Mouse (Mus musculus): ENCODE results near the gene Ddc. TPM values are rescaled to one million over a fixed set of nuclear protein-coding genes. Genes with fewer than 3 reads are reported as not detected.

The Ddc gene
- polyA plus RNA-seq, 1 experiment: 58.4 TPM

DNA sequence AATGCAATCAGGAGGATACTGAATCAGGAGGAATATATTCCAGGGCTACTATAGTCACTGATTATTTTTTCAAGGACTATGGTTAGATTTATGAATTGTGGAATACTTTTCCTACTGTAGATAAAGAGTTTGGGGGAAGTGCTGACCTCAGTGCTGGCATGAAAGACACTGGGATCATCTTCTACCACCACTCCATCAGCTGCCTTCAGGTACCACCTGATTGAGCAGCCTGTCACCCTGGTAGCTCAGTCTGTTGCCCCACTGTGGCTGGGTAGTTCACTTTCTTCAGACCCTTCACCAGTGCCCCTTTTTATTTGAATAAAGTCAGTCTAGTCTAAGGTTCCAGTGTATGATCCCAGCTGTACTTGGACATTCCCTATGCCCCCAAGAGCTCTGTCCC, 131.2 kb downstream of the Ddc start:
- 0 out of 2 replicates have a peak, but pooled peaks cover 2% of the 10 kb centered on the region for H3K36me3 ChIP-seq (ENCODE audit: control insufficient read depth, insufficient read depth, low read length)
- TF ChIP-seq CTCF (IDR thresholded peaks at IDR 0.05; ENCODE audit: extremely low read depth, insufficient read length, insufficient replicate concordance, low read depth, low read length) (no peak), POLR2A (IDR thresholded peaks at IDR 0.05; ENCODE audit: low read depth, low read length) (no peak)
- H3K4me3 ChIP-seq (ENCODE audit: low read depth, low read length): no peak overlapping the region
- H3K4me1 ChIP-seq (ENCODE audit: control insufficient read depth, insufficient read depth, insufficient read length, low read length): peaks cover 5% of the 10 kb centered on the region; the same call in 1 of the 2 replicates
- H3K27me3 ChIP-seq (ENCODE audit: control insufficient read depth, insufficient read depth, low read length): no peaks in the 10 kb centered on the region
- H3K27ac ChIP-seq (ENCODE audit: insufficient read depth, low read depth, low read length): no peak overlapping the region

DNA sequence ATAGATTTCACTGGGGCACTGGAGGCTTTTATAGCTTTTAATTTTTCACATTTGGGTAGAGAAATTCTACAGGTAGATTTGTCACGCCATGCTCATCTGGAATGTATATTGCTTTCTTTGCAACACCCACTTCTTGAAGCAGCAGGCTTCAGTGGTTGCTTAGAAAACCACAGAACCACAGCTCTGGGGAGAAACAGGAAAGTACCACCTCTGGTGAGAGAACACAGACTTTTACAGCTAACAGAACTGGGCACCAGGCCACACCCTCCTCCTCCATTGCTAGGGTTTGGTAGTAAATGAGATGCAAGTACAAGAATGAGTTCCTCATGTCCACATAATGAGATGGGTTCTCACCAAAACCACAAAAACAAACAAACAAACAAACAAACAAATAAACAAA, 131.8 kb downstream of the Ddc start:
- Histone ChIP-seq H3K36me3 (ENCODE audit: control insufficient read depth, insufficient read depth, low read length) (0 out of 2 replicates have a peak, but pooled peaks cover 2% of the 10 kb centered on the region), H3K4me1 (ENCODE audit: control insufficient read depth, insufficient read depth, insufficient read length, low read length) (peaks cover 5% of the 10 kb centered on the region; the same call in 1 of the 2 replicates), H3K27me3 (ENCODE audit: control insufficient read depth, insufficient read depth, low read length) (no peaks in the 10 kb centered on the region), H3K4me3 (ENCODE audit: low read depth, low read length) (no peak overlapping the region), H3K27ac (ENCODE audit: insufficient read depth, low read depth, low read length) (no peak overlapping the region)
- 69% methylated on average over 1 of the region's 1 CpGs for WGBS
- no peak for TF ChIP-seq POLR2A (IDR thresholded peaks at IDR 0.05; ENCODE audit: low read depth, low read length)

DNA sequence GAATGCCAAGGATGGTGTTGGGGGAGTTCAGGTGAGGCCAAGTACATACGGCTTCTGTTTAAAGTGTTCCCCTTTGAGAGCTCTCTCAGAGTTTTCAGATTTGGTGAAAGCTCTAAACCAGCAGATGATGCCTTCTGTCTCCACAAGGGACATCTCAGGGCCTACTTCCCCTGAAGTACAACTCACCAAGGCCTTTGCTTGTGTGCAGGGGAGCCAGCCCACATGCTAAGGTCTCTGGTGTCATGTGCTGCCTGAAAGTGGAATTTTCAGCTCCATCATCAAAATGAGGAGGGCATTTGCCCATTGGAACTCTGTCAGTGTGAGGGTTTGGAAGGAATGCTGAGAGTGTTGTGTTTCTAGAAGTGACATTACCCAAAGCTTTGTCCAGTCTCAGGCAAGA, 132.5 kb downstream of the Ddc start:
- Histone ChIP-seq H3K4me1 (ENCODE audit: control insufficient read depth, insufficient read depth, insufficient read length, low read length) (peaks cover 5% of the 10 kb centered on the region; the same call in 1 of the 2 replicates), H3K27ac (ENCODE audit: insufficient read depth, low read depth, low read length) (no peak overlapping the region), H3K27me3 (ENCODE audit: control insufficient read depth, insufficient read depth, low read length) (no peaks in the 10 kb centered on the region), H3K36me3 (ENCODE audit: control insufficient read depth, insufficient read depth, low read length) (0 out of 2 replicates have a peak, but pooled peaks cover 2% of the 10 kb centered on the region), H3K4me3 (ENCODE audit: low read depth, low read length) (no peak overlapping the region)
- WGBS: 56% methylated on average over 1 of the region's 1 CpGs
- TF ChIP-seq POLR2A (IDR thresholded peaks at IDR 0.05; ENCODE audit: low read depth, low read length) (no peak), CTCF (IDR thresholded peaks at IDR 0.05; ENCODE audit: extremely low read depth, insufficient read length, insufficient replicate concordance, low read depth, low read length) (no peak)

Other genes with a start within 250 kb of the Ddc start
- gene Ikzf1, start 213.1 kb downstream of the Ddc start, polyA plus RNA-seq (2012; rRNA removed): 15.6 and 21.9 TPM in 2 replicates
- 0.17 and 0.85 TPM in 2 replicates for gene Fignl1, start 89.2 kb downstream of the Ddc start, polyA plus RNA-seq (2012; rRNA removed)
- gene Grb10, start 140.5 kb upstream of the Ddc start, polyA plus RNA-seq (2012; rRNA removed): 2.5 and 2.6 TPM in 2 replicates

Measured in small intestine, adult 2 months (tissue).